Comparison of ENCODE assay signal across 17 mouse cellular contexts in the genomic region with DNA sequence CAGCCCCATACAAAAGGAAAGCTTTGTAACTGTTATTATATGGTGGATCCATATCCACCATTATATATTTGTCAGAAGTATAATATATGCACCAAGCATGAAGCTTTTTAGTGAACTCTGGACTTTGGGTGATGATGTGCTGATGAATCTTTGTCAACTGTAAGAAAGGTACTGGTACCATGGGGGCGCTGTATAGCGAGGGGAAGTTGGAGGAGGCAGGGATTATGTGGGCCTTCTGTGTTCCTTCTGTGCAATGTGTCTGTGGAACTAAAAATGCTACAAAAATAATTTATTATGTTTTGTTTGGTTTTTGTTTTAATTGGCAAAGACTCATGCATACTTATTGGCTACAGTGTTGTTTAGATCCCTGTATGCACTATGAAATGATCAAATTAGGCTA. TPM values are rescaled to one million over a fixed set of nuclear protein-coding genes. Genes with fewer than 3 reads are reported as not detected.
"Had no signal": no experiment of that assay in that cellular context is flagged by ENCODE, and none has a peak within 500 bp of the region (broad histone marks: within the 10 kb centered on the region; RNA-seq: fewer than 3 reads in every experiment).

No protein-coding gene starts in this region.

- H3K4me1 ChIP-seq: neural tube, embryonic 12.5 days; neural tube, embryonic 13.5 days; neural tube, embryonic 15.5 days; stomach, embryonic 15.5 days had no signal

- DNase-seq: retina, postnatal 1 day; right cerebral cortex, adult 18-20 months; right cerebral cortex, postnatal 14 days; right cerebral cortex, postnatal 25 days; right cerebral cortex, postnatal 4 days; spleen, adult 18-20 months; thymus, adult 18-20 months; thymus, adult 2 months; thymus, postnatal 14 days; thymus, postnatal 25 days; thymus, postnatal 36 days; thymus, postnatal 4 days had no signal

- H3K9me3 ChIP-seq: neural tube, embryonic 13.5 days; neural tube, embryonic 15.5 days; stomach, embryonic 15.5 days had no signal

- H3K4me2 ChIP-seq: neural tube, embryonic 12.5 days; neural tube, embryonic 13.5 days; neural tube, embryonic 15.5 days; stomach, embryonic 15.5 days had no signal

- H3K27me3 ChIP-seq: neural tube, embryonic 12.5 days; neural tube, embryonic 13.5 days; neural tube, embryonic 15.5 days; stomach, embryonic 15.5 days had no signal

- H3K27ac ChIP-seq: neural tube, embryonic 12.5 days; neural tube, embryonic 13.5 days; neural tube, embryonic 15.5 days; stomach, embryonic 15.5 days had no signal

- H3K4me3 ChIP-seq: neural tube, embryonic 12.5 days; neural tube, embryonic 13.5 days; neural tube, embryonic 15.5 days; stomach, embryonic 15.5 days had no signal

- H3K36me3 ChIP-seq: neural tube, embryonic 12.5 days; neural tube, embryonic 13.5 days; neural tube, embryonic 15.5 days; stomach, embryonic 15.5 days had no signal

- H3K9ac ChIP-seq: neural tube, embryonic 12.5 days; neural tube, embryonic 13.5 days; neural tube, embryonic 15.5 days; stomach, embryonic 15.5 days had no signal

RNA-seq across cellular contexts. Expression of a gene that starts 16.2 kb away (rescaled TPM):
- total RNA-seq: neutrophil, adult 5-6 weeks had no signal
